Mouse (Mus musculus): ENCODE results near the gene Glp1r. TPM values are rescaled to one million over a fixed set of nuclear protein-coding genes. Genes with fewer than 3 reads are reported as not detected.

Glp1r gene
- polyA plus RNA-seq, 1 experiment from 2014 or later: 0.55 TPM

GRCm38 (mm10) chr17:30914264-30914663 lies 12.6 kb downstream of the Glp1r start:
- Histone ChIP-seq H3K4me2 (no peak overlapping the region), H3K4me3 (no peak overlapping the region), H3K27me3 (no peaks in the 10 kb centered on the region), H3K9ac (no peak overlapping the region), H3K36me3 (no peaks in the 10 kb centered on the region), H3K27ac (no peak overlapping the region), H3K9me3 (replicated peaks) (no peaks in the 10 kb centered on the region), H3K4me1 (replicated peaks) (no peaks in the 10 kb centered on the region)
- no peak for ATAC-seq (replicated peaks; ENCODE audit: insufficient number of reproducible peaks, insufficient read depth, low FRiP score, low read depth)

- WGBS: 46% methylated on average over 4 of the region's 4 CpGs
- Histone ChIP-seq H3K27me3 (no peaks in the 10 kb centered on the region), H3K9ac (no peak overlapping the region), H3K4me1 (replicated peaks) (no peaks in the 10 kb centered on the region), H3K27ac (no peak overlapping the region), H3K9me3 (replicated peaks) (no peaks in the 10 kb centered on the region), H3K4me3 (no peak overlapping the region), H3K36me3 (no peaks in the 10 kb centered on the region), H3K4me2 (no peak overlapping the region)
- ATAC-seq (replicated peaks; ENCODE audit: insufficient number of reproducible peaks, insufficient read depth, low FRiP score, low read depth): no peak
Observed at GRCm38 (mm10) chr17:30923566-30923965, 21.9 kb downstream of the Glp1r start.

- ATAC-seq (replicated peaks; ENCODE audit: insufficient number of reproducible peaks, insufficient read depth, low FRiP score, low read depth): no peak
- 82% methylated on average over 7 of the region's 7 CpGs for WGBS
- H3K27me3 ChIP-seq: no peaks in the 10 kb centered on the region
Observed at GRCm38 (mm10) chr17:30930827-30931226, 29.2 kb downstream of the Glp1r start.

GRCm38 (mm10) chr17:30932836-30933235 lies 31.2 kb downstream of the Glp1r start:
- Histone ChIP-seq H3K4me3 (no peak overlapping the region), H3K9me3 (replicated peaks) (no peaks in the 10 kb centered on the region), H3K4me2 (no peak overlapping the region), H3K27ac (no peak overlapping the region), H3K4me1 (replicated peaks) (peaks cover 1% of the 10 kb centered on the region; the same call in 1 of the 2 replicates), H3K36me3 (no peaks in the 10 kb centered on the region), H3K27me3 (no peaks in the 10 kb centered on the region), H3K9ac (no peak overlapping the region)
- no peak for ATAC-seq (replicated peaks; ENCODE audit: insufficient number of reproducible peaks, insufficient read depth, low FRiP score, low read depth)
- 73% methylated on average over 5 of the region's 5 CpGs for WGBS

More at GRCm38 (mm10) chr17:30930827-30931226, 29.2 kb downstream of the Glp1r start:
- no peaks in the 10 kb centered on the region for H3K4me1 ChIP-seq (replicated peaks)
- no peak overlapping the region for H3K4me2 ChIP-seq
- H3K4me3 ChIP-seq: no peak overlapping the region
- H3K9me3 ChIP-seq (replicated peaks): no peaks in the 10 kb centered on the region
- no peak overlapping the region for H3K9ac ChIP-seq
- H3K27ac ChIP-seq: no peak overlapping the region
- H3K36me3 ChIP-seq: no peaks in the 10 kb centered on the region

GRCm38 (mm10) chr17:30935301-30935700 lies 33.7 kb downstream of the Glp1r start:
- no peak for ATAC-seq (replicated peaks; ENCODE audit: insufficient number of reproducible peaks, insufficient read depth, low FRiP score, low read depth)
- H3K36me3 ChIP-seq: no peaks in the 10 kb centered on the region
- H3K9me3 ChIP-seq (replicated peaks): no peaks in the 10 kb centered on the region
- H3K4me3 ChIP-seq: no peak overlapping the region
- 67% methylated on average over 5 of the region's 5 CpGs for WGBS
- no peak overlapping the region for H3K27ac ChIP-seq
- H3K9ac ChIP-seq: no peak overlapping the region
- no peak overlapping the region for H3K4me2 ChIP-seq
- H3K27me3 ChIP-seq: no peaks in the 10 kb centered on the region
- peaks cover 13% of the 10 kb centered on the region for H3K4me1 ChIP-seq (replicated peaks)

- Histone ChIP-seq H3K36me3 (no peaks in the 10 kb centered on the region), H3K9me3 (replicated peaks) (no peaks in the 10 kb centered on the region), H3K27me3 (no peaks in the 10 kb centered on the region), H3K9ac (no peak overlapping the region), H3K4me3 (no peak overlapping the region), H3K27ac (peak overlapping the region; percentile 51), H3K4me1 (replicated peaks) (peaks cover 13% of the 10 kb centered on the region), H3K4me2 (0 out of 2 replicates have a peak overlapping the region, but pooled peaks have one; percentile 1)
- ATAC-seq (replicated peaks; ENCODE audit: insufficient number of reproducible peaks, insufficient read depth, low FRiP score, low read depth): peak; percentile 80
- 23% methylated on average over 9 of the region's 9 CpGs for WGBS
Observed at GRCm38 (mm10) chr17:30938554-30938953, 36.9 kb downstream of the Glp1r start.

GRCm38 (mm10) chr17:30948382-30948781 lies 46.8 kb downstream of the Glp1r start:
- Histone ChIP-seq H3K27me3 (peaks cover 8% of the 10 kb centered on the region; the same call in 1 of the 2 replicates), H3K4me1 (replicated peaks) (no peaks in the 10 kb centered on the region), H3K4me2 (no peak overlapping the region), H3K4me3 (no peak overlapping the region), H3K36me3 (no peaks in the 10 kb centered on the region), H3K9ac (no peak overlapping the region), H3K27ac (no peak overlapping the region), H3K9me3 (replicated peaks) (no peaks in the 10 kb centered on the region)
- ATAC-seq (replicated peaks; ENCODE audit: insufficient number of reproducible peaks, insufficient read depth, low FRiP score, low read depth): peak; percentile 47; the same call in 1 of the 2 replicates
- WGBS: 50% methylated on average over 1 of the region's 1 CpGs

GRCm38 (mm10) chr17:30950780-30951179 lies 49.2 kb downstream of the Glp1r start:
- no peak overlapping the region for H3K4me3 ChIP-seq
- no peak for ATAC-seq (replicated peaks; ENCODE audit: insufficient number of reproducible peaks, insufficient read depth, low FRiP score, low read depth)
- no peak overlapping the region for H3K9ac ChIP-seq
- WGBS: 4% methylated on average over 7 of the region's 7 CpGs
- no peak overlapping the region for H3K27ac ChIP-seq
- H3K27me3 ChIP-seq: peaks cover 14% of the 10 kb centered on the region; the same call in 1 of the 2 replicates
- H3K36me3 ChIP-seq: no peaks in the 10 kb centered on the region
- H3K4me1 ChIP-seq (replicated peaks): no peaks in the 10 kb centered on the region
- H3K9me3 ChIP-seq (replicated peaks): no peaks in the 10 kb centered on the region
- H3K4me2 ChIP-seq: no peak overlapping the region

GRCm38 (mm10) chr17:30951600-30951999 lies 50.0 kb downstream of the Glp1r start:
- H3K9ac ChIP-seq: no peak overlapping the region
- no peak for ATAC-seq (replicated peaks; ENCODE audit: insufficient number of reproducible peaks, insufficient read depth, low FRiP score, low read depth)
- peaks cover 14% of the 10 kb centered on the region; the same call in 1 of the 2 replicates for H3K27me3 ChIP-seq
- 61% methylated on average over 8 of the region's 8 CpGs for WGBS
- H3K9me3 ChIP-seq (replicated peaks): no peaks in the 10 kb centered on the region
- H3K4me3 ChIP-seq: no peak overlapping the region
- H3K27ac ChIP-seq: no peak overlapping the region
- no peak overlapping the region for H3K4me2 ChIP-seq
- no peaks in the 10 kb centered on the region for H3K36me3 ChIP-seq
- no peaks in the 10 kb centered on the region for H3K4me1 ChIP-seq (replicated peaks)

- no peaks in the 10 kb centered on the region for H3K36me3 ChIP-seq
- no peak within 1 kb of the TSS for H3K9ac ChIP-seq
- no peak within 1 kb of the TSS for H3K27ac ChIP-seq
- 48% methylated on average over 10 of the region's 10 CpGs for WGBS
- no peak within 1 kb of the TSS for H3K4me3 ChIP-seq
- peaks cover 14% of the 10 kb centered on the region; the same call in 1 of the 2 replicates for H3K27me3 ChIP-seq
- no peaks in the 10 kb centered on the region for H3K4me1 ChIP-seq (replicated peaks)
- no peak for ATAC-seq (replicated peaks; ENCODE audit: insufficient number of reproducible peaks, insufficient read depth, low FRiP score, low read depth)
- H3K4me2 ChIP-seq: no peak within 1 kb of the TSS
- no peaks in the 10 kb centered on the region for H3K9me3 ChIP-seq (replicated peaks)
Observed at GRCm38 (mm10) chr17:30954340-30954739, 52.7 kb downstream of the Glp1r start, which contains the start of gene Umodl1. Gene Umodl1 (plus strand): TSS chr17:30954640.

GRCm38 (mm10) chr17:30961936-30962592 lies 60.4 kb downstream of the Glp1r start:
- H3K4me3 ChIP-seq: no peak overlapping the region
- no peak overlapping the region for H3K27ac ChIP-seq
- H3K27me3 ChIP-seq: no peaks in the 10 kb centered on the region
- WGBS: 40% methylated on average over 7 of the region's 7 CpGs
- H3K4me1 ChIP-seq (replicated peaks): no peaks in the 10 kb centered on the region
- no peaks in the 10 kb centered on the region for H3K36me3 ChIP-seq
- ATAC-seq (replicated peaks; ENCODE audit: insufficient number of reproducible peaks, insufficient read depth, low FRiP score, low read depth): no peak
- H3K9me3 ChIP-seq (replicated peaks): no peaks in the 10 kb centered on the region
- H3K9ac ChIP-seq: no peak overlapping the region
- H3K4me2 ChIP-seq: no peak overlapping the region

- H3K9ac ChIP-seq: no peak overlapping the region
- no peak overlapping the region for H3K4me3 ChIP-seq
- H3K27ac ChIP-seq: no peak overlapping the region
- no peak for ATAC-seq (replicated peaks; ENCODE audit: insufficient number of reproducible peaks, insufficient read depth, low FRiP score, low read depth)
- H3K27me3 ChIP-seq: no peaks in the 10 kb centered on the region
- H3K36me3 ChIP-seq: no peaks in the 10 kb centered on the region
- 49% methylated on average over 2 of the region's 2 CpGs for WGBS
- H3K9me3 ChIP-seq (replicated peaks): no peaks in the 10 kb centered on the region
- H3K4me1 ChIP-seq (replicated peaks): no peaks in the 10 kb centered on the region
- H3K4me2 ChIP-seq: no peak overlapping the region
Observed at GRCm38 (mm10) chr17:30962880-30963279, 61.3 kb downstream of the Glp1r start.

Data from heart, embryonic 15.5 days (tissue).